Mouse (Mus musculus) heart, postnatal 10 days (tissue): ENCODE data around the gene 2700081O15Rik. TPM values are rescaled to one million over a fixed set of nuclear protein-coding genes. Genes with fewer than 3 reads are reported as not detected.

ENCODE experiments used
- DNase-seq, 2 experiments: peaks; one replicate each; pipeline ENCODE4 v3.0.0; 2021
- intact Hi-C: fragments of 180-260 bp; cut with DNase I; formaldehyde crosslinking; loops from one replicate; pipeline ENCODE4 v1.15.1; 2025
- microRNA-seq, 2 experiments: library from miRNA; unstranded; fragments of <30 nt; microRNA quantifications; one replicate each; pipeline ENCODE4 v1.2.0; 2022
- total RNA-seq, 2 experiments: library from RNA; stranded (reverse); gene quantifications; 2 replicates each; pipeline ENCODE4 v1.2.3; 2021

The 2700081O15Rik gene
- total RNA-seq, 2 experiments from 2014 or later: 25.1 to 32.8 TPM

- intact Hi-C loops: no loop called here
- no peak for DNase-seq
Observed at GRCm38 (mm10) chr19:7459370-7459769, 41.9 kb downstream of the 2700081O15Rik start.

- intact Hi-C loops: no loop called here
- no peak for DNase-seq
Observed at GRCm38 (mm10) chr19:7467915-7468314, 50.5 kb downstream of the 2700081O15Rik start.

- DNase-seq: no peak
- intact Hi-C loops: no loop called here
Observed at GRCm38 (mm10) chr19:7470643-7471042, 53.2 kb downstream of the 2700081O15Rik start.

Small RNA genes lying within 50 kb of the gene (microRNA-seq; reads per million reads assigned to microRNA genes)
- 0.47 to 0.70 reads per million in 2 experiments for gene Mir6991

Other genes starting within 250 kb of the 2700081O15Rik start
- gene Otub1, start 211.3 kb upstream of the 2700081O15Rik start, total RNA-seq: 100 to 1,000 TPM; 102 to 104 TPM
- 100 to 1,000 TPM; 661 to 717 TPM for gene Cox8a, start 200.0 kb upstream of the 2700081O15Rik start, total RNA-seq
- 10 to 100 TPM; 25.5 to 28.7 TPM for gene Naa40, start 176.4 kb upstream of the 2700081O15Rik start, total RNA-seq
- 10 to 100 TPM; 12.9 to 26.0 TPM for gene Rcor2, start 150.3 kb upstream of the 2700081O15Rik start, total RNA-seq
- gene Mark2, start 75.8 kb upstream of the 2700081O15Rik start, total RNA-seq: 10 to 100 TPM; 51.7 to 54.3 TPM
- 10 to 100 TPM; 27.2 to 28.5 TPM for gene Spindoc, start 34.6 kb upstream of the 2700081O15Rik start, total RNA-seq
- gene Rtn3, start 65.7 kb downstream of the 2700081O15Rik start, total RNA-seq: 100 to 1,000 TPM in 1 of 2 experiments, 10 to 100 TPM in 1; 99.1 to 107 TPM
- gene Atl3, start 76.4 kb downstream of the 2700081O15Rik start, total RNA-seq: 10 to 100 TPM; 33.4 to 34.8 TPM
- gene Pla2g16, start 139.8 kb downstream of the 2700081O15Rik start, total RNA-seq: 10 to 100 TPM; 74.7 to 78.4 TPM
- gene Lgals12, start 189.6 kb downstream of the 2700081O15Rik start, total RNA-seq: 1 to 10 TPM in 1 of 2 experiments, under 1 TPM in 1; 0.79 to 1.9 TPM
- not detected for gene Hrasls5, start 194.9 kb downstream of the 2700081O15Rik start, total RNA-seq